Mouse (Mus musculus): ENCODE measurements around the gene Arfgef2.

Arfgef2 gene

DNA sequence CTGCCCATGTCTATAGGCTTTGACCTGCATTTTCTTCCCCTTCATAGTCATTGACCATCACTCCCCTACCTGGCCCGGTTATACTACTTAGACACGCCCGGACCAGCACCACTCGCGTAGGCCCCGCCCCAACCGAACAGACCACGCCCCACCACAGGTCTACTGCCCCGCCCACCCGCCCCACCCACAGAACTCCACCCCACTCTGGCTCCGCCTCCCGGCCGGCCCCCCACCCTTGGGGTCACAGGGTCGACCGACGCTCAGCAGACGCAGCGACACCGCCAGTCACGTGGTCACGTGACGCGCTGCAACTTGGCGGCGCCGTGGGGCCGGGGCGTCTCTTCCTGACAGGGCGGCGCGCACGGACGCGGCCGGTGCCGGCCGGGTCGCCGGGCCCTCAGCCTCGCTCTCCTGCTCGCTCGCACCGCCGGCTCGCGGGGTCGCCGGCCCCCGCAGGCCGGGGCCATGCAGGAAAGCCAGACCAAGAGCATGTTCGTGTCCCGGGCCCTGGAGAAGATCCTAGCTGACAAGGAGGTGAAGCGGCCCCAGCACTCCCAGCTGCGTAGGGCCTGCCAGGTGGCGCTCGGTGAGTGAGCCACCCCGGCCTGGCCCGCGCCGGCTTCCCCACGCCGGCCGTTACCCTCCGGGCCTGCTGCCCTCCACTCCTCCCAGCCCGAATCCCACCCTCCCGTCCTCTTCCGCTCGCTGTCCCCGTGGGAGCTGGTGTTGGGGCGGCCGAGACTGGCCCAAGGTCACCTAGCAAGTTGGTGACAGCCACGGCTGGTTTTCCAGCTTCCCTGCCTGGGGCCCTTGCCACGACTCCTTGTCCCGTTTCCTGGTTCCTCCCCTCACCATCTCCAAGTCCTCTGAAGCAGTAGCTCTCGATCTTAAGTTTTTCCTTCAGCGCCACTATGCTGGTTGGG lies at the start of gene Arfgef2:
Arfgef2 (plus strand) TSS at position 339 of the 923 bp plus-strand sequence.
- peak; percentile 60 for DNase-seq (ENCODE audit: low spot score)

DNA sequence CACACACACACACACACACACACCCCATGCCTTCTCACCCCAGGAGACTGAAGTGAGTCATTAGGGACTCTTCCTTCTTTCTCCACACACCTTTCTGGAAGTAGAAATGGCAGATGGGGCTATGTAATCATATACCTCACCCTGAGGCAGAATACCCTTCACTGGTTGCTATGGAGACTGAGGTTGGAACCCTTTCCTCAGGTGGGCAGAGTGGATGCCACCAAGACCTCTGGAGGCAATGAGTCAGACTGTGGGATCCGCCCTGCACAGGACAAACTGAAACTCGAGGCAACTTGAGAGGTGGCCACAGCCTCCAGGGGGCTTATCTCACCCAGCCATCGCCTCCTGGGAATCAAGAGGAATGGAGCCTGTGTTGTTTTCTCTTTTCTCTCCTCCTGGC lies 47.4 kb upstream of the Arfgef2 start:
- no peak for DNase-seq (ENCODE audit: low spot score)

DNA sequence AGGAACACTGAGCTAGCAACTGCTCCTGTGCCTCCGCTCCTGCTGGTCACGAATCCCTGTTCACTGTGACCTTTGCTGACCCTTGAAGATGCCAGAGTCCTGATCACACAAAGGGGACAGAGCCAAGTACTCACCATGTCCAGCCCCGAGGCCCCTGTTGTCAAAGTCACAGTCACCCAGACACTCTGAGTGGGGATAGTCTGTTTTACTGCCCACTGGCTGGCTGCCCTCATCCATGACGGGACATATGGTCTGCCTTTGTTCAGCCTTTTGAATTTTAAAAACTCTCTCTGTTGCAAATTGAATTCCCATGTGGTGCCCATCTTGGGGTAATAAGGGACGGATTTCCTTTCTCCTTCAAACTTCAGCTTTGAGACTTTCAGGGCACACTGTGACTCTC lies 41.3 kb upstream of the Arfgef2 start:
- no peak for DNase-seq (ENCODE audit: low spot score)

DNA sequence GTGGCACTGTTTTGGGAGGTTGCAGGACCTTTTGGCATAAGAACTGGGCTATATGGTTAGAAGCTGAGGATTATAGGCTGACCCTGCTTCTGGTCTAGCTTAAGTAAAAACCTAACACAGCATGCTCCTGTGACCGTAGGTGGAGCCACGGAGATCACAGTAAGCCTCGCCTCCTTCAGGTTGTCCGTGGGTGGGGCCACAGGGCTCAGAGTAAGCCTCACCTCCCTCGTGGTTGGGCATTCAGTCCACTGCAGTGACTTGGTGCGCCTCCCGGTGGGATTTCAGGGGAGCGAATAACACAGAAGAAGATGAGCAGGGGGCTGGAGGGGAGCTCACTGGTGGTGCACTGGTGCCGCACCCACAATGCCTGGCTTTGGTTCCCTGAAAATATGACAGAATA lies 37.8 kb upstream of the Arfgef2 start:
- no peak for DNase-seq (ENCODE audit: low spot score)

DNA sequence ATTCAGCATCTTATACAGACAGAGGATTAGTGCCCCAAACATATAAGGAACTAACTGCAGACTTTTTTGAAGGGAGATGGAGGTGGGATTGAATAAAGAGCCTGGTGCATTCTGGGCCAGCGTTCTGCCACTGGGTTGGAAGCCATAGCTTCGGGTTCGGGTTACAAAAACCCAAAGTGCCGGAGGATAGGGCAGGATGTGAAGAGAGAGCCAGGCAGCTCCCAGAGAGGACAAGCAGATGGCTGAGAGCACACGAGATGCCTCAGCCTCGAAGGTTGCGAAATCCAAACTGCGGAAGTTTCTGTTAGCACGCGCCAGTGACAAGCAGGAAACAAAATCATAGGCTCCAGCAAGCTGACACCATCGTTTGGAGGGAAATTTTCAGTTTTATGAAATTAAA lies 34.0 kb upstream of the Arfgef2 start:
- no peak for DNase-seq (ENCODE audit: low spot score)

DNA sequence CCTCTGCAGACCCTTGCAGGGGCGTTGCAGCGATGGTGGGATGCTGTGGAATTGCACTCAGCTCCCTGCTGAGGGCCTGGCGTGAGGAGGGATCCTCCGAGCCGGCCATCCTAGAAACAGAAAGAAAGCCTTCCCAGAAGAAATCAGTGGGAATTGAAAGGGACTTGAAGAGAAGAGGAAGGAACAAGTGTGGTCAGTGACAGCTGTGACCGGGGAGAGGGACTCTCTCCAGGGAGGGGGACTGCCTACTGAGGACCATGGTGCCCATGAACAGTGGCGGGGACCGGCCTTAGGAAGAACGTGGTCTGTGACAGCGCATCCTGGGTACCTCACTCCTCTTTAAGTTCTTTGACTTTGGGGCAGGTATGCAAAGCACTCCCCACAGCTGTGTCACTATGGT lies 31.8 kb upstream of the Arfgef2 start:
- no peak for DNase-seq (ENCODE audit: low spot score)

DNA sequence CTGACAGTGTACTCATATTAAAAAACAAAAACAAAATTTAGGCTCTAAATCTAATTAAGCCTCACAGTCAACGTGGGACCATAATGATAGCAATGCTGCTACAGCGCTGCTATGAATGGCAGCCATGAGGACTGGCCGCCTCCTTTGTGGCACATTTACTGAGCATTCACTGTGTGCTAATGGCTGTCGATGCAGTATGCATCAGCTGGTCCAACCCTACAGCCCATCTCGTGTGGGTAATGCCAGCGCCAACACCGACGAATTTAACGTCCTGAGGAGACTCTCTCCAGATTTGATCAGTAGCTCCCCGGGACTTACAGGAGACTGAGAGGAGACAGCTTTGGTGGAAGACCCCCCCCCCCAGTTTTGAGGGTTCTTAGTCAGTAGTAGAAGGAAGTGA lies 31.1 kb upstream of the Arfgef2 start:
- no peak for DNase-seq (ENCODE audit: low spot score)

DNA sequence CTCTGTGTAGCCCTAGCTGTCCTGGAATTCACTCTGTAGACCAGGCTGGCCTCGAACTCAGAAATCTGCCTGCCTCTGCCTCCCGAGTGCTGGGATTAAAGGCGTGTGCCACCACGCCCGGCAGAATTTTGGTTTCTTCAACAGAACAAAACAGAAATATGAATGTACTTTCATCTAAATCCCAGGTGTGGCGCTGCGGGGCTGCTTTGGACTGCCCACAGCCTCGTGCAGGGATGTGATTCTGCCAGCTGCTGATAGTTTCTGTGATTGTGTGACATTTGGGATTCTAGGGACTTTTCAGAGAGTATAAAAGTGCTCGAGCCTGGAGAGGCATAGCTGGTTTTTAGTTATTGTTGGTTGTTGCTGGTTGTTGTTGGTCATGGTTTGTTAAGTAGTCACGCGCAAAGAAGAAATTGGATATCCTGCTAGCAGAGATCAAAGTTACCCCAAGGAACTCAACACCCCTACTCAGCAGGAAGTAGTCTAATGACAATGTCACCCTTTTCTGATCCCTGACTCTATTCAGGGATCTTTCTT lies 30.0 kb upstream of the Arfgef2 start:
- DNase-seq (ENCODE audit: low spot score): no peak

DNA sequence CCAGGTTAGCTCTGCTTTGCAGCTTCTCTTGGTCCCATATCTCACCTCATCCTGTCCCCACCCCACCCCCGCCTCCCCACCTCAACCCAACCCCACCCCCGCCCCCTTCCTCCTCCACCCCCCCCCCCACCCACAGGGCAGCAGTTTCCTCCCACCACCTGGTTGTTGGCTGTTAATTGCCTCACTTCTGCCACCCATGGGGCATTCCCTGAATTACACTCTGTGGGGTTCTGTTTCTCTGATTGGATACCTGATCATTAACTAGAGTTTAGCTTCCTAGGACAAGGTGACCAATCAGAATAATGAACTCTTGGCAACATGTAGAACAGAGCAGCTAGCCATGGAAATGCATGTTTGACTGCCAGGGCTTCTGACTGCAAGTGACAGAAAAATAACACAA lies 29.1 kb upstream of the Arfgef2 start:
- no peak for DNase-seq (ENCODE audit: low spot score)

DNA sequence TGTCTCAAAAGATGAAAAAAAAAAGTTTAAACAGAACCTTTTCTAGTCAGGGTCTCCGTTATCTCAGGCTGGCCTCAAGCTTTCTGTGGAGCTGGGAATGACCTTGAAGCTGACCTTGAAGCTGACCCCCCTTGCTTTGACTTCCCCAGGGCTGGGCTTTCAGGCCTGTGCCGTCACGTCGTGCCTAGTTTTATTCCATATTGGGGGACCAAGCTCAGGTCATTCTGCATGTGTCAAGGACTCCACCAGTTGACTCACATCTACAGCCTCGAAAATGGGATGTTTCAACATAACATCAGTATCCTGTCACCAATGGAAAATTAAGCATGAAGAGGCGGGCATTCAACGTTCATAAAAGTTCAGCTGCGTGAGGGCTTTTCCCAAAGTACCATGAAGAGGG lies 25.4 kb upstream of the Arfgef2 start:
- no peak for DNase-seq (ENCODE audit: low spot score)

DNA sequence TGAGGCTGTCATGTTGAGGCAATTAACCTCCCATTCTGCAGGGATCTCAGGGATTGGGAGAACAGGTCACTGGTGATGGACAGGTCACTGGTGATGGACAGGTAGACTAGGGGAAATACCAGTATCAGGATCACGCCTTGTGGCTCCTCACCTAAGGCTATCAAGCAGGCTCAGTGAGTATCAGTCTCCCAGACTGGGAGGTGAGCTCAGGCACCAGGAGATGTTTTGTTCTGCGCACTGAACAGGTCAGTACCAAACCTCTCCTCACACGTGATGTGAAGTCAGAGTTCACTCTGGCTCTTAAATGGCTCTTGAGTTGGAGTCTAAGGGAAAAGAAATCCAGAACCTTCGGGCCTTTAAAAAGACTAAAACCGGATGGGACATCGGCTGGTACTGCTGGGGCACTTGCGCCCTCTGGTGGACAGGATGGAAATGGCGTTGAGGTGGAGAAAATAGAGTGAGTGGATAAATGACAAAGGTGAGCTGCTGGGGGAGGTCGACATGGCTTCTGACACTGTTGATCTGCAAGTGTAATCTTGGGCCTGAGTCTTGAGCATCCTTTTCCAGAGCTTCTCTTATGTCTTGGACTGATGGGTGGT lies 24.3 kb upstream of the Arfgef2 start:
- no peak for DNase-seq (ENCODE audit: low spot score)

DNA sequence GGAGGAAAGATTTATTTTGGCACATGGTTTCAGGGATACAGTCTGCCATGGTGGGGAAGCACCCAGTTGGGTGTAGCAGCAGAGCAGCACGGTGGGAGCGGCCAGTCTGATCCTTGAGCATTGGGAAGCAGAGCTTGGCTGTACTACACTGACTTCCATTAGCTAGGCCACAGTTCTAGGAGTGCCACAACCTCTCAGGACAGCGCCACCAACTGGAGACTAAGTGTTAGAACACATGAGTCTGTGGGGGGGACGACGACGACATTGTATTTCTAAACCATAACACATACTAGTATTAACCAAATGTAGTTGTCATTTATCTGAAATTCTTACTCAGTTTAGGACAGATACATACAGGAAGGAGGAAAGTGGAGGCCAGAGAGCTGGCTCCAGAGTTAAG lies 21.0 kb upstream of the Arfgef2 start:
- no peak for DNase-seq (ENCODE audit: low spot score)

DNA sequence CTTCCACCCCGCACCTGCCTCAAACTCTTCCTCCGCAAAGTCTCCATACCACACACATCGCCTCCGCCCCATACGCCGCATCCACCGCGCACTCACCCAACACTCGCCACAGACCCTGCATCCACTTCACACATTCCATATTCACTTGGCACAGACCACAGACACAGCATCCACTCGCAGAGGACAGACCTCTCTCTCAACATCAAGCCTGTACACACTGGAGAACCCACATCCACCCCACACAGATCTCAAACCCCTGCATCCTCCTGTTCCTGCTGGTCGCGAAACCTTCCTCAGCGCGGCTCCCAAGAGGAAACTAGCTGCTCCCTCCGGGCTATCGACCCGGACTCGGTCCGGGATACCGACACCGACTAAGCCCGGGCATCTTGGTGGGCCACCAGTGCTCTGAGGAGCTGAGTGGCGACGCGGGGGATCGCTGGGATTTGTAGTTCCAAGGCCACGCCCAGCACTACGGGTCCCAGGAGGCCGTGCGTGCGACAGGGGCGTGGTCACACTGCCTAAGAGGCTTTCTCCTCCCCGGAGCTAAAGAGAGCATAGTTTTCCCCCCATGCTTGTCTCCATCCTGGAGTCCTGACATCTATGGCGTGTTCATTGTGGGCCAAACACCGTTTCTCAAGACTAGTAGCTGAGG lies 18.9 kb upstream of the Arfgef2 start:
- DNase-seq (ENCODE audit: low spot score): peak; percentile 48

DNA sequence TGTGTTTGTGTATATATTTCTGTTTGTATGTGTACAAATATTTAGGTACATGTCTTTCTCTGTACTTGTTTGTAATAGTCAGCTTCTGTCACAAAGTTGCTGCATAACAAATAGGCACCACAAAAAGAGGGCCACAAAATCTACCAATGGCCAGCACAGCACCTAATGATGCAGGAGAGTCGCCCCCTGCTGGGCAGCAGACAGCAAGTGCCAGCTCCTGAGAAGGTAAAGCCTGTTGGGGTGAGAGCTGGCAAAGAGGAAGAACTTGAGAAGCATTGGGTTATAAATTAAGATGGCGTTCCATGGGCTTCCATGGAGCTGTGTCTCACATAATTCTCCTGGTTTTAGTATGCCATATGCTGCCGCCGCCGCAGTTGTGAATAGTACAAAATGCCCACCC lies 13.7 kb upstream of the Arfgef2 start:
- no peak for DNase-seq (ENCODE audit: low spot score)

DNA sequence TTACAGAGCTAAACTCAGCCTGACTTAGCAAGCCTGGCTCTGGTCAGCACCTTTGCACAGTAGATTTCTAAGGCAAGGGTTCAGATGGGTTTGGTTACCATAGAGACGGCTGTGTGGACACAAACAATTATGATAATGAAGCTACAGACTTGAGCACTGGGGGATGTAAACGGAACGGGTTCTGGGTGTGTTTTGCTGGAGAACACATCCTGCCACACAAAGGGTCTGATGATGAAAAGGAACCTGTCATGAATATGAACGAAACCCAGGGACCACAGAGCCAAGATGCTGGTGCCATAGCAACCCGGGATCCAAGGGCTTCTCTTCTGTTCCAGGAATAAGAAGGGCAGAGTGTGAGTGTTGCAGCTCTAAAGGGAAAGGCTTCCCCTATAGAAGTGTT lies 13.0 kb upstream of the Arfgef2 start, which contains the start of gene Trp53rkb:
Trp53rkb (plus strand) TSS at position 177 of the 400 bp plus-strand sequence.
- DNase-seq (ENCODE audit: low spot score): no peak

DNA sequence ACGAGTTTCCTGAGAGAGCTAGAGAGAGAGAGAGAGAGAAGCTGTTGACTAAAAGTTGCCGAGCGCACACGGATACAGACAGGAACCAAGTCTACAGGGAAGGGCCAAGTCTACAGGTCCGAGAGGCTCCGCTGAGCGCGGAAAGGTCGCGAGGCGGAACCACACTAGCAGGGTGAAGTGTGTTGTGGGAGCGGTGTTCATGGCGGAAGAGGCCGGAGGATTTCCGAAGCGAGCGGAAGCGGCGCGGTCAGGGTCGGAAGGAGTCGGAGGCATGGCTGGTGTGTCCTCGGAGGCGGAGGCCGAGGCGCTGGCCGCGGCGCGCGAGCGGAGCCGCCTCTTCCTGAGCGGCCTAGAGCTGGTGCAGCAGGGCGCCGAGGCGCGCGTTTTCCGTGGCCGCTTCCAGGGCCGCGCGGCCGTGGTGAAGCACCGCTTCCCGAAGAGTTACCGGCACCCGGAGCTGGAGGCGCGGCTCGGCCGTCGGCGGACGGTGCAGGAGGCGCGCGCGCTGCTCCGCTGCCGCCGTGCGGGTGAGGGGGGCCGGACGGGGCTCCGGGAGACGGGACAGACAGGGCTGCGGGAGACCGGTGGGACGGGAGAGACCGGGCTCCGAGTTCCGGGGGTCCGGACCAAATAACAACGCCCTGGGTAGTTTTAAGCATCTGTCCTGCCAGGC lies 11.7 kb upstream of the Arfgef2 start:
- peak; percentile 37 for DNase-seq (ENCODE audit: low spot score)

DNA sequence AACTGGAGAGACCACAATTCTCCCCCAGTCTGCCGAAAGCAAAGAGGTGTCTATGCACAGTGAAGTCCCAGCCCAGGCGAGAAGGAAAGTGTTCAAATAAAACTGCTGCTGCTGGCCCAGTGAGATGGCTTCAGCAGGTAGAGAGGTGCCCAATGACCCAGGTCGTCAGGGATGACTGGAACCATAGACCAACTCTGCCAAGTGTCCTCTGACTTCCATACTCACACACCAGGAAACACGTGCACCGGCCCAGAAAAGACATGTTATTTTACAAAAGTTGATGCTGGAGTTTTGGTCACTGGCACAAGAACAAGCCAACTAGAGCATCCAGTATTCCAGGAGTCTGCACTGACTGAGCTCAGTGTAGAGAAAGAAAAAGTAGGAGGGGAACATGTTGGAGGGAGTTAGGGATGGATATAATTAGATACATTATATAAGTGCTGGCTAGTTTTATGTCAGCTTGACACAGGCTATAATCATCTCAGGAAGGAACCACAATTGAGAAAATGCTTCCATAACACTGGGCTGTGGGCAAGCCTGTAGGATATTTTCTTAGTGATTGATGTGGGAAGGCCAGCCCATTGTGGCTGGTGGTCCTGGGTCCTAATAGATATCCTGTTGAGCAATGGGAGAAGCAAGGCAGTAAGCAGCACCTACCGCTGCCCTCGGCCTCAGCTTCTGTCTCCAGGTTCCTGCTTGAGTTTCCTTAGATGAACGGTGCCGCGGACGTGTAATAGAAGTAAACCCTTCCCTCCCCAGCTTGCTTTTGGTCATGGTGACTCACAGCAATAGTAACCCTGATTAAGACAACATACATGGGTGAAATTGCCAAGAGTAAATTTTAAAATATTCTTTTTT lies 5.5 kb upstream of the Arfgef2 start:
- DNase-seq (ENCODE audit: low spot score): no peak

DNA sequence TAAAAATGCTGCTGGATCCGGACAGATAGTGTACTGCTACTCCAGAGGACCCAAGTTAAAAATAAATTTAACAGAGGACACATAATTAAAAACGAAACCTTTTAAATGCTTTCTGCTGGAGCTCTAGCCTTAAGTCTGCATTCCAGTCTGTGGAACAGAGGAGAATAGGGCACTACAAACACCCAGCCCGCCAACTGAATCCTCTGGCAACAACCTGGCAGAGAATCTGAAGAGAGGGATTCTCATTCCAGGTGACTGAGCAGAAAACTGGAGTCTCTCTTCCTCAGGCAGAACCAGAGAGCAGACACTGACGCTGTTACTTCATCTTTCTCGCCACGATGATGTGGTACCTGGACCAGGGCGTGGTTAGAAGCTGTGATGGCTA lies 4.9 kb upstream of the Arfgef2 start:
- no peak for DNase-seq (ENCODE audit: low spot score)

DNA sequence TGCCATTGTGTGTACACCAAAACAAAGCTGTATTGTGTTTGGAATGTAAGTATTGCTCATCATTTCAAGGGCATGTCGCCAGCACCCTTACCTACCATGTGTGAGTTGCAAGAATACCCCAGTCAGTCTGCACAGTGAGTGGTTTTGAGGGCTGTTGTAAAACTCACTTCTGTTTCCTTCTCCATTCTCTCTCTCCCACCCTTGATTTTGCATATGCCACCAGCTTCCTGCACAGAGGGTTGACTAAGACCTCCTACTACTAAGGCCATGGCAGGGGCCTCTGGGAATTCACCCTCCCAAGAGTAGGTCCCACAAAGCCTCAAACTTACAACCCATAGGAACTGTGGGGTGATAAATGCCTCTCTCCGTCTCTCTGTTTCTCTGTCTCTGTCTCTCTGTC lies 4.0 kb upstream of the Arfgef2 start:
- no peak for DNase-seq (ENCODE audit: low spot score)

DNA sequence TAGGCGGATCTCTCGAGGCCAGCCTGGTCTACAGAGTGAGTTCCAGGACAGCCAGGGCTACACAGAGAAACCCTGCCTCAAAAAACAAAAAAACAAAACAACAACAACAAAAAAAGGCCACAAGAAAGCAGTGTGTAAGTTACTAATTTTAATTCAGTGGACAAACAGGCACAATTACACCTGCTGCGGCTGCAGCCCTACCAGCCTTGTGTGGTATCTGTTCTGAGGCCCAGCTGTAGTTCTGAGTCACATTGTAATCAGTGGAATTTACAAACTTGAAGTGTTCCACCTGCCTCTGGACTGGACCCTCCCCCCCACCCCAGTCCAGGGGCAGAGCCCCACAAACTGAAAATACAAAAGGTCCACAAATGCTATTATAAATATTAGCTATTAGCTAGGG lies 2.1 kb upstream of the Arfgef2 start:
- no peak for DNase-seq (ENCODE audit: low spot score)

DNA sequence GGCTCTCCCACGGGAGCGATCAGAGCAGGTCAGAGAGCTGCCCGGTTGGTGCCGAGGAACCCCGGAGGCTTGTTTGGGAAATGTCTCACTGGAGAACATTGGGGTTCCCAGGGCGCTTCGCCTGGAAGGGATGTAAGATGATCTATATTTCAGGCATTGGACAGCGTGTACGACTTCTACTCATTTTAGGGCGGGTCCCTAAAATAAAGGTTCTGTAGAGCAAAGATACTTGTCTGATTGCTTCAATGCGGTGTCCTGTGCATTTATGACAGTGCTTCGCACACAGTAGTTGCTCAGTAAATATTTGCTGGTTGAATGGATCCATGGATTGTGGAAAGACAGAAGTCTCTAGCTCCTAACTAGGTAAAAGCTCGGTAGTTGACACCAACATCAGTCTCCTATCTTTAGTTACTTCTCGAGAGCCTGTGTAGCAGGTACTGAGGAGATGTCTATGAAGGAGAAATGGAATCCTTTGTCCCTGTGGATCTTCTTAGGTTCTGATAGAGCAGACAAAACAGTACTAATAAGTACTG lies 851 bp downstream of the Arfgef2 start:
- no peak for DNase-seq (ENCODE audit: low spot score)

Measured in urinary bladder, postnatal 10 days (tissue).